Mouse (Mus musculus) intestine, embryonic 14.5 days (tissue): ENCODE measurements around the gene Mllt3. TPM values are rescaled to one million over a fixed set of nuclear protein-coding genes. Genes with fewer than 3 reads are reported as not detected.
"Not testable (repeated sequence)": the region's sequence is repeated elsewhere in the genome, so short reads cannot be mapped to it uniquely, and the experiment has no call there.

Source experiments
- ATAC-seq: fragments of 200-750 bp; cut with Nextera tagmentation; replicated peaks from 2 replicates; pipeline ENCODE4 v1.8.0; 2017; ENCODE audit warnings: low read depth, moderate number of reproducible peaks, moderate TSS enrichment, moderate library complexity; ENCODE audit not compliant: low FRiP score, low TSS enrichment
- DNase-seq: peaks from one replicate; pipeline ENCODE4 v3.0.0-alpha.2; 2018; ENCODE audit warnings: low spot score
- H3K27ac ChIP-seq: fragments of 300-500 bp; sonication (generic); 2 replicates; pipeline ENCODE4 v1.5.1; 2014; ENCODE audit warnings: low read depth, mild to moderate bottlenecking, control low read depth
- H3K27me3 ChIP-seq: fragments of 300-500 bp; sonication (generic); replicated peaks from 2 replicates; pipeline ENCODE4 v1.6.1; 2014; ENCODE audit warnings: low read length, control low read depth; ENCODE audit not compliant: control insufficient read depth, insufficient read depth
- H3K36me3 ChIP-seq: fragments of 300-500 bp; sonication (generic); 2 replicates; pipeline ENCODE4 v1.6.1; 2014; ENCODE audit warnings: low read length, control low read depth; ENCODE audit not compliant: control insufficient read depth, insufficient read depth
- H3K4me1 ChIP-seq: fragments of 300-500 bp; sonication (generic); replicated peaks from 2 replicates; pipeline ENCODE4 v1.6.1; 2014; ENCODE audit warnings: low read length, control low read depth, mixed read lengths; ENCODE audit not compliant: control insufficient read depth, insufficient read depth
- H3K4me2 ChIP-seq: fragments of 300-500 bp; sonication (generic); 2 replicates; pipeline ENCODE4 v1.6.1; 2014; ENCODE audit warnings: low read length
- H3K4me3 ChIP-seq: fragments of 300-500 bp; sonication (generic); 2 replicates; pipeline ENCODE4 v1.5.1; 2014; ENCODE audit warnings: low read depth, low read length, control low read depth, mixed read lengths
- H3K9ac ChIP-seq: fragments of 300-500 bp; sonication (generic); 2 replicates; pipeline ENCODE4 v1.6.1; 2014; ENCODE audit warnings: mild to moderate bottlenecking, low read length
- H3K9me3 ChIP-seq: fragments of 300-500 bp; sonication (generic); 2 replicates; pipeline ENCODE4 v1.6.1; 2016; ENCODE audit warnings: low read length, control low read depth; ENCODE audit not compliant: control insufficient read depth
- WGBS: fragments of 180-500 bp; shearing (Covaris S2); extraction: QIAGEN DNeasy Blood & Tissue Kit; methylation state at CpG from one replicate; pipeline ENCODE4 v1.1.7; 2014; 5-methylcytosine and 5-hydroxymethylcytosine counted together
- polyA plus RNA-seq: library from polyadenylated mRNA; unstranded; fragments of >200 nt; fragmentation: Nextera tagmentation; extraction: Ambion mirVana; gene quantifications from 2 replicates; pipeline ENCODE4 v1.2.1, GENCODE M21; 2014

Gene Mllt3
- polyA plus RNA-seq, 1 experiment from 2014 or later: 31.5 TPM

GRCm38 (mm10) chr4:87965836-87966235 lies 67.3 kb downstream of the Mllt3 start:
- Histone ChIP-seq H3K27me3 (no peaks in the 10 kb centered on the region), H3K9me3 (no peaks in the 10 kb centered on the region), H3K4me3 (no peak overlapping the region), H3K4me2 (no peak overlapping the region), H3K27ac (no peak overlapping the region), H3K9ac (no peak overlapping the region), H3K36me3 (no peaks in the 10 kb centered on the region), H3K4me1 (no peaks in the 10 kb centered on the region)
- DNase-seq: no peak
- no peak for ATAC-seq
- 78% methylated on average over 7 of the region's 7 CpGs for WGBS

- H3K36me3 ChIP-seq, H3K4me3 ChIP-seq, H3K27ac ChIP-seq, H3K9ac ChIP-seq, H3K27me3 ChIP-seq, H3K4me2 ChIP-seq, ATAC-seq, H3K9me3 ChIP-seq, H3K4me1 ChIP-seq, DNase-seq: not testable (repeated sequence)
- WGBS: 96% methylated on average over 1 of the region's 2 CpGs
These were observed 68.3 kb downstream of the Mllt3 start for GRCm38 (mm10) chr4:87964890-87965289.

- no peak overlapping the region for H3K4me3 ChIP-seq
- peak overlapping the region; percentile 6; the same call in 1 of the 2 replicates for H3K4me2 ChIP-seq
- ATAC-seq: no peak
- DNase-seq: no peak
- WGBS: 83% methylated on average over 3 of the region's 3 CpGs
- no peak overlapping the region for H3K27ac ChIP-seq
- H3K4me1 ChIP-seq: no peaks in the 10 kb centered on the region
- no peaks in the 10 kb centered on the region for H3K9me3 ChIP-seq
- no peaks in the 10 kb centered on the region for H3K36me3 ChIP-seq
- no peak overlapping the region for H3K9ac ChIP-seq
- H3K27me3 ChIP-seq: no peaks in the 10 kb centered on the region
These were observed 69.4 kb downstream of the Mllt3 start for GRCm38 (mm10) chr4:87963773-87964076.

DNA sequence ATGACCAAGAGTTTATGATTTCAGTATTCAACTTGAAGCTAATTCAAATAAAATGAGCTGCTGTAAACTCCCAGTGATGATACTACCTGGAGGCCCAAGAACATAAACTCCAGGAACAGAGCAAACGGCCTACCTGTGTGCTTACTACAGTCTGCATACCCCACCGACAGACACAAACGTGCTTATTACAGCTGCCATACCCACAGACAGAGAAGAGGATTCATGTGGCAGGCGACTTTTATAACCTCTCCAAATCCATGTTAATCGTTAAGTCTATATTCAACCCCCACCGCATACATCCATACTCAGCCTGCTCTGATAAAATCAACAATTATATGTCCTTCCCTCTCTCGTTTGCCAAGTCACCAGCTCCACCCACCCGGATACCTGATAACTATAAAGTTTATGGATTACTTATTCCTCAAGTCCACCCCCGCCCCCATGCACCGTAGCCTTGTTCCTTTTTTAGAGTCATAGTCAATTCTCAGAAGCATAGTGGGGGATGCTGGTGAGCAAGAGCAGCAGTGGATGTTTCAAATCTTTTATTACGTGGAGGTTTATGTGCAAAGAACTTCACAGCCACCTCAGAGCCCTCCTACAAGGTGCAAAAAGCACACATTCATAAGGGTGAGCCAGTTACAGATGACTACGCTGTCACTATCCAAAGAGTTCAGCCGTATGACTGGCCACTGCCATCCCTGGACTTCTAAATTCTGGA lies 70.0 kb downstream of the Mllt3 start:
- ATAC-seq (peak; percentile 83), DNase-seq (peak; percentile 51)
- H3K4me3 ChIP-seq: no peak overlapping the region
- H3K4me1 ChIP-seq: no peaks in the 10 kb centered on the region
- no peak overlapping the region for H3K9ac ChIP-seq
- H3K9me3 ChIP-seq: no peaks in the 10 kb centered on the region
- H3K36me3 ChIP-seq: no peaks in the 10 kb centered on the region
- no peaks in the 10 kb centered on the region for H3K27me3 ChIP-seq
- H3K27ac ChIP-seq: no peak overlapping the region
- WGBS: 69% methylated on average over 13 of the region's 13 CpGs
- peak overlapping the region; percentile 6; the same call in 1 of the 2 replicates for H3K4me2 ChIP-seq

DNA sequence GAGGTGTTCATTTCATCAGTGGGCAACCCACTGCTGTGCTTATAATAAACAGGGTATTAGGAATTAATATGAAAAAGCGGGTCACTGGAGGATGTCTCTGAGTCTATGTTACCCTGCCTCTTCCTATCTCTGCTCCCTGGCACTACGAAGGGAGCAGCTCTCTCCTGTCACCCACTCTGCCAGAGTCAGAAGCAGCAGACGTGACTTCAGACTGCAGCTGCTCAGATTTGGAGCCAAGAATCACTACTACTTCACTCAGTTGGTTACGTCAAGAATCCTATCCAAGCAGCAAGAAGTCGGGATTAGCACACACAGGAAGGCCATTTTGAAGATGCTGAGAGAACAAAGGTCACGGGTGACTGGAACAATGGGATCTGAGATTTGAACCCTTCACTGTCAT lies 71.3 kb downstream of the Mllt3 start:
- Histone ChIP-seq H3K27ac (no peak overlapping the region), H3K27me3 (no peaks in the 10 kb centered on the region), H3K9ac (no peak overlapping the region), H3K4me2 (no peak overlapping the region), H3K4me1 (no peaks in the 10 kb centered on the region), H3K4me3 (no peak overlapping the region), H3K36me3 (no peaks in the 10 kb centered on the region), H3K9me3 (no peaks in the 10 kb centered on the region)
- ATAC-seq (no peak), DNase-seq (peak; percentile 13)
- WGBS: 84% methylated on average over 6 of the region's 6 CpGs

- no peak for ATAC-seq
- Histone ChIP-seq H3K36me3 (no peaks in the 10 kb centered on the region), H3K4me1 (no peaks in the 10 kb centered on the region; the same call in 1 of the 2 replicates), H3K4me3 (no peak overlapping the region), H3K27ac (no peak overlapping the region), H3K9ac (no peak overlapping the region), H3K27me3 (no peaks in the 10 kb centered on the region), H3K4me2 (no peak overlapping the region), H3K9me3 (no peaks in the 10 kb centered on the region)
- no peak for DNase-seq
- WGBS: 85% methylated on average over 3 of the region's 3 CpGs
These were observed 75.3 kb downstream of the Mllt3 start for GRCm38 (mm10) chr4:87957852-87958251.

- WGBS: 88% methylated on average over 3 of the region's 3 CpGs
These were observed 76.0 kb downstream of the Mllt3 start for GRCm38 (mm10) chr4:87957198-87957597.

GRCm38 (mm10) chr4:87955132-87955531 lies 78.0 kb downstream of the Mllt3 start:
- no peak for DNase-seq
- 80% methylated on average over 2 of the region's 2 CpGs for WGBS
- no peak overlapping the region for H3K9ac ChIP-seq
- no peaks in the 10 kb centered on the region; the same call in 1 of the 2 replicates for H3K4me1 ChIP-seq
- no peaks in the 10 kb centered on the region for H3K36me3 ChIP-seq
- H3K4me2 ChIP-seq: no peak overlapping the region
- no peak for ATAC-seq
- no peaks in the 10 kb centered on the region for H3K9me3 ChIP-seq
- H3K4me3 ChIP-seq: no peak overlapping the region
- H3K27ac ChIP-seq: no peak overlapping the region
- no peaks in the 10 kb centered on the region for H3K27me3 ChIP-seq

More at GRCm38 (mm10) chr4:87957198-87957597, 76.0 kb downstream of the Mllt3 start:
- Histone ChIP-seq H3K4me3 (no peak overlapping the region), H3K27me3 (no peaks in the 10 kb centered on the region), H3K36me3 (no peaks in the 10 kb centered on the region), H3K27ac (no peak overlapping the region), H3K4me2 (no peak overlapping the region), H3K4me1 (no peaks in the 10 kb centered on the region; the same call in 1 of the 2 replicates), H3K9ac (no peak overlapping the region), H3K9me3 (no peaks in the 10 kb centered on the region)
- ATAC-seq (no peak), DNase-seq (no peak)

DNA sequence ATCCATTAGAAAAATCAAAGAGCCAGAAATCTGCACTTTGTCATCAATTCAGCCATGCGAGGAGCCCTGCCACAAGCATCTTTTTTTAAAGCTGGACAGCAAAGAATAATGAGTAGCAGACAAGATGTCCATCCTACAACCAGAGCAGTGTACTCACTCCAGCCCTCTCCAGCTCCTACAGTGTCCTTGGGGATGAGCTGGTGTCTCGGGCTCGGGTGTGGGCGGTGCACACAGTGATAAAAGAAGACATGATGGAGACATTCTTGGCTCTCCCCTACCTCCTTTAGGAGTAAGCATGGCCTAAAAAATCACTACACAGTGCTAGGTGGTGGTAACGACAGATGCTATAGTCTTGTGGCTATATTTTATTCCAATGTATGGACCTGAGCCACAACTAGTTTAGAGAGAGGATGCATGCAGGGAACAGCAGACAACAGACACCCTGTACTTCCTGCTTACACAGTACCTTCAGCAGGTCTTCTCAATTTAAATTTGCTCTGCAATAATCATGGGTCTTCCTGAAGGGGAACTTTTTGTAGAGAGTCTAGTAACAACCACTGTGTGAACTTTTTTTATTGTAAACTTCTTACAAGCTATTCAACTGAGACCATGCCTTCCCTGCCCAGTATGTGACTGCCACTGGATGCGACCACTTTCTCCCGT lies 78.6 kb downstream of the Mllt3 start:
- no peak for ATAC-seq
- WGBS: 73% methylated on average over 7 of the region's 7 CpGs
- Histone ChIP-seq H3K4me1 (no peaks in the 10 kb centered on the region; the same call in 1 of the 2 replicates), H3K4me2 (no peak overlapping the region), H3K27ac (no peak overlapping the region), H3K27me3 (no peaks in the 10 kb centered on the region), H3K9ac (no peak overlapping the region), H3K9me3 (no peaks in the 10 kb centered on the region), H3K36me3 (no peaks in the 10 kb centered on the region), H3K4me3 (no peak overlapping the region)
- no peak for DNase-seq
